Mouse (Mus musculus): ENCODE data around the gene Jak2.

The Jak2 gene

DNA sequence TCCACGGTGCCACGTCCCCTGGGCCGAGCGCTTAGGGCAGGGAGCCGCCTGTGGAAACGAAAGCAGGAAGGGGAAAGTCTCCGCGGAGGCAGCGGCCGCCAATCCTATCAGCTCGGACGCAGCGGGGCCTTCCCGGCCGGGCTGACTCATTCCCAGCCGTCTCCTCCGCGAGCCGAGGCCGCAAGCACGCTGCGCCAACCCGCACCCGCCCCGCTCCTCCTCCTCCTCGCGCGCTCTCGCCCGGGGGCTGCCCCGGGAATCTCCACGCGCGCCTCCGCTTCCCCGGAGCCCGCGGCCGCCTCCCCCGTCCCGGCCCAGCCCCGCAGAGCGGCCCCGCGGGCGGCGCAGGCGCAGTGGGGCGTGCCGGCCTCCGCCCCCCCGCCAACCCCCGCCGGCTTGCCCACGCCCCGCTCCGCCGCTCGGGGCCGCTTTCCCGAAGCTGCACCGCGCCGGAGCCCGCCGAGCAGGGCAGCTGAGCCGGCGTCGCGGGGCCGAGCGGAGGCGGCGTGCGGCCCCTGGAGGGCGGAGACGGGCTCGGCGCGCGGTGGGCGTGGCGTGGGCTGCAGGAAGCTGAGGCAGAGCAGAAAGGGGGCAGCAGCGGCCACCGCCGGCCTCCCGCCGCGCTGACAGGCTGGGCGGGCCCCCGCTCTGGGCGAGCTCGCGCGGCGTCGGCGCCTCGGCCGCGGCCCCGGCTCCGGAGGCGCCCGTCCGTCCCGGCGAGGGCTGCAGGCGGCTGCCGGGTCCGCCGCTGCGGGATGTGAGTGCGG, at the start of gene Jak2:
TSS of gene Jak2 (plus strand) at position 638 of the 767 bp plus-strand sequence.
- in situ Hi-C loops (cut with MboI): loop anchor here (10.0 kb wide), 2 partner anchors 127 to 187 kb away; no protein-coding TSS in a partner anchor

GRCm38 (mm10) chr19:29203337-29203736, 48.3 kb upstream of the Jak2 start:
- in situ Hi-C loops (cut with MboI): no loop called here

DNA sequence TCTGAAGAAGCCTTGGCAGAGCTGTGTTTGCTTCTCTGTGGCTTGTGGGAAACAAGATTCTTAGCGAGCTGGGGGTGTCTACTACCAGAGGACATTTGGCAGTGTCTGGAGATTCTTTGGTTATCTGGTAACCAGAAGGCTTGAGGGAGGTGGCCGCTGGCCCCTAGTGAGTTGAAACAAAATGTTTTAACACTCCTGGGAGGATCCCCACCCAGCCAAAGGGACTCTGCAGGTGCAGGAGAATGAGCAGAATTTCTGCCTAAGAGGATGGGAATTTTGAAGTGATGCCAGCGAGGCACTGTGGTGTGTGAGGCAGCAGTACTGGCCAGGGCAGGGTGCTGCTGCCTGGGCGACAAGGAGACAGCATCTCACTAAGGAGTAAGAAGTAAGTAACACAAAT, 47.0 kb upstream of the Jak2 start:
- in situ Hi-C loops (cut with MboI): no loop called here

DNA sequence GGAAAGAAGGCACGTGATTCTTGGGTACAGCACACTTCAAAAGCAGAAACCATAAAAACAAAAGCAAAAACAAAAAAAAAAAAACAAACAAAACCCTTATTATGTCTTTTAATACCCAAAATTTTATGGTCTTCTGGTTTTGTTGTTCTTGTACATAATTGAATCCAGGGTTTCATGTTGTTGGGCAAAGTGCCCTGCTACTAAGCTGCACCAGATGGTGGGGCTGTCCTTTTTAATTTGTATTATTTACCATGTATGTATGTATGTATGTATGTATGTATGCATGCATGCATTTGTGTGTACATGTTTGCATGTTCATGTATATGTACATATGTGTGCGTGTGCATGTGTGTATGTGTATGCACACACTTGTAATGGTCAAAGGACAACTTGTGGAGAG, 46.4 kb upstream of the Jak2 start:
- in situ Hi-C loops (cut with MboI): no loop called here

- in situ Hi-C loops (cut with MboI): no loop called here
These were observed 41.7 kb upstream of the Jak2 start for GRCm38 (mm10) chr19:29209898-29210297.

- in situ Hi-C loops (cut with MboI): no loop called here
These were observed 41.3 kb upstream of the Jak2 start for GRCm38 (mm10) chr19:29210319-29210718.

- in situ Hi-C loops (cut with MboI): no loop called here
These were observed 35.7 kb upstream of the Jak2 start for GRCm38 (mm10) chr19:29215811-29216509.

DNA sequence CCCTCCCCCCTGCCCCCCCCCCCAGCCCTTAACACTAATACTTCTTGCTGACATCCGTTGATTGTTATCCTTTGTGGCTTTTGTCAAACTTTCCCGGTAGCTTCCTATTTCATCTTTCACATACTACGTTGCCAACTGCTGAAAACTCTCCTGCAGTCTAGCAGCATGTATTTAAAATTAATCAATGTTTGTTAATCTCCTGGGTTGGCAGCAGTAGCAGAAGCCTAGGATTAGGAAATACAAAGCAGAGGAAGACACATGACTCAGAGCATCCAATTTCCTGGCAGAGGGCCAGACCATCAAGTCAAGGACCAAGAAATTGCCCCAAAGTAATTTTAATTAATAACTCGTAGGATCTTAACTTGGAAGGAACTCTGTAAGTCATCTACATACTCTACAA, 29.8 kb upstream of the Jak2 start:
- in situ Hi-C loops (cut with MboI): no loop called here

DNA sequence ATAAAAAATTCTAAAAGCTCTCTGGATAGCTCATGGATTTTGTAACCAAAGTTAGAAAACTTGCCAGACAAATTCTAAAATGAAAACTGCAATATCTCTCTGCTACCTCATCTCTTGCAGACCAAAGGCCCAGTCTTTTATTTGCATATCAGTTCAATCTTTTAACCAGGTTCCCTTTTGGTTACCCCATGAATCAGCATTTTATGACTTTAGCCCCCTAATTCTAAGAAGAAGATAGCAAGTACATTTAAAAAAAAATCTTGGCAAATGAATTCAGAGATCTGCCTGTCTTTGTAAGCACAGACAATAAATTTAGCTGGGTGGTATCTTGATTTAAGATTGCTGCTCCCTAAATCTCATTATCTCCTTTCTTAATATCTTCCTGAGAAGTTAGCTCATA, 26.7 kb upstream of the Jak2 start:
- in situ Hi-C loops (cut with MboI): no loop called here

GRCm38 (mm10) chr19:29226996-29227395, 24.6 kb upstream of the Jak2 start:
- in situ Hi-C loops (cut with MboI): no loop called here

DNA sequence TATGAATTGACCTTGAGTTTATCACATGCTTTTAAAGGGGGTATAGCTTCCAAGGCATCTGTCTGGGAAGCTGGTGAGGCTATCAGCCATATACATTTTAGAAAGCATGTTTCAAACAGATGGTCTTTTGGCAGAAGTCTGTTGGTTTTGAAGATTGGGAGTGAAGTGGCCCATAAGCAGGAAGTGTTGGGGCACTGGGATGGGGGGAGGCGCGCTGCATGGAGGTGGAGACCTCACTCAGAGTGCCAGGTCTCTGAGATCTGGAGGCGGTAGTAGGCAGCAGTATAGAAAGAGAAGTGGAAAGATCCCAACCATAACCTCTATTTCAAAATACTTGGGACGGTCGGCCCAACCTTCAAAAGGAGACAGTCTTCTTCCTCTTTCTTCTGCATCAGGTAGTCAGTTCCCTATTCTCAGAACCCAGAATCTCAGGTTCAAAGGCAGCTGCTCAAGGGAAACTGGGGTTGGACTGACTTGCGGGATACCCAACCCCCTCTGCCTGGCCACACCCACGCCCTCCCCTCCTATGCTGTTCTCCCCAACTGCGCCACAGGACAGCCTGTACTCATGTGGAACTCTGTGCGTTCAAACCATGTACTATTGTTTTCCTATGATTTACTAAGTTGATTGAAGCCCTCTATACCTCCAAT, 23.6 kb upstream of the Jak2 start:
- in situ Hi-C loops (cut with MboI): no loop called here

GRCm38 (mm10) chr19:29228989-29229388, 22.6 kb upstream of the Jak2 start:
- in situ Hi-C loops (cut with MboI): no loop called here

GRCm38 (mm10) chr19:29232738-29233137, 18.9 kb upstream of the Jak2 start:
- in situ Hi-C loops (cut with MboI): no loop called here

DNA sequence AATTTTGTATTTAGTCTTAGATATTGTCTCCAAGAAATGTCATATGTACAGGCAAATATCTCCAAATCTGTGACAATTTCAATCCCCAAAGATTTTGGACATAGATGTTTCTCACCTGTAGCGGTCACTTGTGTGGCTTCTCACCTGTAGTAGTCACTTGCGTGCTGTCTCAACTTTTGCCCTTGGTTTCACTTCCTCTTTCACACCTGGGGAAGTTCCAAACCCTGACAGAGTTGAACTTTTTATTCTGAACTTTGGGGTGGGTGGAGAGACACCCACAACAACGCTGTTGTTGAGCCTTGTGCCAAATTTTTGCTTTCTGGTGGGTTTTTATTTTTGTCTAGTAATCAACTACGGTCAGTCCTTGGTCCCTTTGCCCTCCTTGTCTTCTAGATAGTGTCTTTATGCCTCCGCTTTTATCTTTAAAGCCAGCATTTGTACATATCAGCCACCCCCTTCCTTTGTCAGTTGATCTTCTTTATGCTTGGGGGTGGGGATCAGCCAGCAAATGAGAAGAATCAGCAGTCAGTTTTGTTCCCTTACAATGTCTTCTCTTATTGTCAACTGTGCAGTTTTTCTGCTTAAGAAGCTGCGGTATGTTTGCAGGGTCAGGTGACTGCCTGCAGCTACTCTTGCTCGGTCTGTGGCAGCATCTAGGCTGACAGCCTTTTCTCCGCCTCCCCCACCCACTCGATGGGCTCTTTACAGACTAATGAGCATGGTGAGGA, 14.8 kb upstream of the Jak2 start:
- in situ Hi-C loops (cut with MboI): no loop called here

DNA sequence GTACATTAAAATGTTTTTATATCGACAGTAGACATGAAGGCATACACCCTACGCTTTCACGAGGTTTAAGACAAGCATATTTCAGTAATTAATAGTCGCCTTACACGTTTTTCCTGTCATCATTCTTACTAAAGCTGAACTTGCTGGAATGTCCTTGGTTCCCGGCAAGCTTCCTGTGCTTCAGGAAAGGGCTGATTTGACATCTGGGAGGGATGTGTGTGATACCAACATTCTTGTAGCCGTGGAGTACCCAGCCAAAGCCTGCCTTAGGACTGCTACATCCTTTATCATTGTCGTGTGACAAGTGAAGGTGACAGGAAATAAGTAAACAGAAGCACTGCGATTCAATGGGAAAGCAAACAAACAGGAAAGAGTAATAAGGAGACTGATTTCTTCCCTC, 13.5 kb upstream of the Jak2 start:
- in situ Hi-C loops (cut with MboI): no loop called here

DNA sequence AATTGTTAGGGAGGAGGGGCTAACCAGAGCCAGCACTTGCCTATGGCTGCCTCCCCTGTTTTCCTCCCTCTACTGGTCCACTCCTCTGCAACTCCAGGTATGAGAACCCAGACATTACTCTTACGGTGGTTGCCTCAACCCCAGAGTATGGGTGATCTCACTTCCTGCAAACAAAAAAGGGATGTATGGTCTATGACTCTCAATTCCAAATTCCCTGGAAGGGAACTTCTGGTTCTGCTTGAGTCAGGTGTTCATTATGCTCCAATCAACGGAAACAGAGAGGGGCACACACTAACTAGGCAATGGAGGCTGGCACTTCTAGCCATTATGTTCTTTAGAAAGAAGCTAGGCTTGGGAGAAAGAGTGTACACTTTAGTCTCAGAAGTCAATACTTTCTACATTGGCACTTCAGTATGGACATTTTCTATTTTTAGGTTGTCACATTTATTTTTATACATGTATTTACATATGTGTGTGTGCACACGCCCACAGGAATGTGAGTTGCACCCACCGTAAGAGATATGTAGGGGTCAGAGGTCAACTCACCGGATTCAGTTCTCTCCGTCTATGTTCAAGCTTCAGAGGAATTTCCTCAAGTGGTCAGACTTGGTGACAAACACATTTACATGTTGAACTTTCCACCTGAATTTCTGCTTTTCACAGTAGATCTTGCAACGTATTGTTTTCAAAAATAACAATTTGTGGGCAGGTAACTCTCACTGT, 12.0 kb upstream of the Jak2 start:
- in situ Hi-C loops (cut with MboI): no loop called here

DNA sequence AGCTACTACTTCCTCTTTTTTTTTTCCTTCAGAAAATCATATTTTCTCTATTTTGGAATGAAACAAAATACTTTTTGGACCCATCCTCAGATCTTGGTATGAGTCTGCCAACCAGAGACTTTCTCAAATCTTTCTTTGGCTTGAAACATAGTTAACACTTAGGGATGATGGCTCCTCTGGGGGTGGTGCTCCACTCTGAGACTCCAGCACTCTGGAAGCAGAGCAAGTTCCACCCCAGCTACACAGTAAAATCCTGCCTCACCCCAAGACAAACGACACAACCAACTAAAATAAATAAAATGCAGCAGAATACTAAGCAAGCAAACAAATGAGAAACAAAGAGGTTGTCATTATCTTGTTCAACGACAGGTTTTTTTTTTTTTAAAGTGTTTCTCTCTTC, 11.0 kb upstream of the Jak2 start:
- in situ Hi-C loops (cut with MboI): no loop called here

DNA sequence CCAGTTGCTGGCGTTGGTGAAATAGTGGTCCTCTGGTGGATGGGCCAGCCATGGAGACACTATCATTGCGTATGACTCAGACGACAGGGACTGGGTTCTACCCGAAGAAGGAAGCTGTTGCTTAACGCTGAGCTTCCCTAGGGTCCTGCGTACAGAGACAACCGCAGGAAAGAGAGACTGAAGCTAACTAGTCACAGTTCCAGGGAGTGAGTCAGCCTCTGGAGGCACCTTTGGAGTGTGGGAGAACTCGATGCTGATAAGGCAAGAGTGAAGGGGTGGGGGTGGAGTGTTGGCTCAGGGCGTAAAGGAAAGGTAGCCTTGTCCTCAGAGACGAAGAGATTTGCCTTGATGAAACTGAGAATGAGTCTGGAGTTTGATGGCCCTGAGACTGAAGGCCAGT, 10.0 kb upstream of the Jak2 start:
- in situ Hi-C loops (cut with MboI): no loop called here

GRCm38 (mm10) chr19:29249933-29250332, 1.7 kb upstream of the Jak2 start:
- in situ Hi-C loops (cut with MboI): loop anchor here (10.0 kb wide), 2 partner anchors 125 to 185 kb away; no protein-coding TSS in a partner anchor

DNA sequence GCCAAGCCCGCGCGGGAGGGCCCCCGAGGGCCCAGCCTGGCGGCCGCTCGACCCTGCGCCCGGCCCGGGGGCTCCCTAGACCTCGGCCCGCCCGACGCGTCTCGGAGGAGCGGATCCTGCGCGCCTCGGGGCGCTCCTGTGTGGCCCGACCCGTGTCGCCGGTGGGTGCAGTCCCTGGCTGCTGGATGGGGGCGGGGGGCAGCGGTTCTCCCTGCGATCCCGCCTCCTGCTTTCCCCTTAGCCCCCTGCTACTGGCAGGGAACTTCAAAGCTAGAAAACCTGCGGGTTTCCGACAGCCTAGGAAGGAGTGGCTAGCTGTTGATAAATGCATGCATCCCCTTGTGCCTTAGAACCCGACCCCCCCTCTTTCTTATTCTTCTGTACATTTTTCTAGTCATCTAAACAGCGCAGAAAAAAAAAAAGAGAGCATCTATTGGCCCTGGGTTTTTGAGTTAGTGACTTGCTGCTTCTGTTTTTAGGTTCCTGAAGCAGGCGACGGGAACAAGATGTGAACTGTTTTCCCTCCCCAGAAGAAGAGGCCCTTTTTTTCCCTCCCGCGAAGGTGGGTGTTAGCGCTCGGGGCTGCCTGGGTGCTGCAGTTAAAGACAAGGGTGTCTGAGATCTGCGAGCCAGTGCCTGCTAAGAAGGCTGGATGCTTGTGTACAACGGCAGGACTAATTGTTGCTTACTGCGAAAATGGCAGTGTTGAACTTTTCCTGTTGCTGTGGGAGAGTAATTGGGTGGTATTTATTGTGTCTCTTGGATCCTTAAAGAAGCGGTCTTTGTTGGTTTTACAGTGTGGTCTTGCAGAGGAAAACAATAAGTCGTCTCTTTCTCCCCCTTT, 552 bp downstream of the Jak2 start:
- in situ Hi-C loops (cut with MboI): loop anchor here (10.0 kb wide), 2 partner anchors 127 to 187 kb away; no protein-coding TSS in a partner anchor
